Mouse (Mus musculus): ENCODE results near the gene Sbk3.
"Not testable (repeated sequence)": the region's sequence is repeated elsewhere in the genome, so short reads cannot be mapped to it uniquely, and the experiment has no call there.

DNA sequence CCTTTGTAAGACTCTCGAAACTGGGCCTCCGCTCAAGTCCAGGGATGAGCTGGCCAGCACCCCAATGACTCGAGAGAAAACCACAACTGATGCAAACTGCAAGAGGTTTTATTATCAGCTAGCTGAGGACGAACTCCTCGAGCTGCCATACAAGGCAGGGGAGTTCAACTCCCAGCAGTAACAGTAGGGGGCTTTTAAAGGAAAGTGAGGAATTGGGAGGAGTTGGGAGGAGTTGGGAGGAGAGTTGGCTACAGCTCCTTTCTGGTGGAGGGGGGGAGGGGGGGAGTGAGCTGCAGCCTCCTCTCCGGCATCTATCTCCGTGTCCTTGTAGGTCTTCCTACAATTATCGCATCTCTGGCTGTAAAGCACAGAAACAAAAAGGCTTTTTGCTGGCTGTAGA, 31.9 kb upstream of the Sbk3 start:
- TF ChIP-seq MAX (IDR thresholded peaks at IDR 0.05; ENCODE audit: low read depth); POLR2A (IDR thresholded peaks at IDR 0.05; ENCODE audit: insufficient read length, low read depth); E2F4 (IDR thresholded peaks at IDR 0.05; ENCODE audit: insufficient read depth); MYOD1 (IDR thresholded peaks at IDR 0.05; ENCODE audit: control insufficient read depth in 1 of 3, insufficient read length in 2 of 3, low read depth in 2 of 3); USF1 (IDR thresholded peaks at IDR 0.05; ENCODE audit: low read depth); SRF (IDR thresholded peaks at IDR 0.05; ENCODE audit: control insufficient read depth, insufficient read length, low read depth); REST (IDR thresholded peaks at IDR 0.05; ENCODE audit: insufficient read depth, insufficient read length); TCF3 (IDR thresholded peaks at IDR 0.05; ENCODE audit: insufficient read length, low read depth): not testable (repeated sequence)
